Mouse (Mus musculus) liver, embryonic 11.5 days (tissue): ENCODE results near the gene Gm6812. TPM values are rescaled to one million over a fixed set of nuclear protein-coding genes. Genes with fewer than 3 reads are reported as not detected.
"Not testable (repeated sequence)": the region's sequence is repeated elsewhere in the genome, so short reads cannot be mapped to it uniquely, and the experiment has no call there.

Experiments used
- ATAC-seq: fragments of 200-750 bp; cut with Nextera tagmentation; replicated peaks from 2 replicates; pipeline ENCODE4 v1.8.0; 2017; ENCODE audit warnings: moderate number of reproducible peaks, mild to moderate bottlenecking, moderate TSS enrichment, moderate library complexity; ENCODE audit not compliant: low FRiP score
- DNase-seq: peaks from one replicate; pipeline ENCODE4 v3.0.0-alpha.2; 2017; ENCODE audit warnings: low spot score
- H3K27ac ChIP-seq: fragments of 300-500 bp; sonication (generic); 2 replicates; pipeline ENCODE4 v1.5.1; 2014; ENCODE audit warnings: mild to moderate bottlenecking, low read depth, low read length, control low read depth
- H3K27me3 ChIP-seq: fragments of 300-500 bp; sonication (generic); replicated peaks from 2 replicates; pipeline ENCODE4 v1.6.1; 2014; ENCODE audit warnings: low read length, mixed read lengths; ENCODE audit not compliant: control insufficient read depth, insufficient read depth
- H3K36me3 ChIP-seq: fragments of 300-500 bp; sonication (generic); 2 replicates; pipeline ENCODE4 v1.6.1; 2014; ENCODE audit warnings: mild to moderate bottlenecking, low read length, moderate library complexity, mixed read lengths; ENCODE audit not compliant: control insufficient read depth, insufficient read depth
- H3K4me1 ChIP-seq: fragments of 300-500 bp; sonication (generic); replicated peaks from 2 replicates; pipeline ENCODE4 v1.6.1; 2014; ENCODE audit warnings: low read length, mixed read lengths; ENCODE audit not compliant: control insufficient read depth, insufficient read depth
- H3K4me2 ChIP-seq: fragments of 300-500 bp; sonication (generic); 2 replicates; pipeline ENCODE4 v1.6.1; 2014; ENCODE audit warnings: mild to moderate bottlenecking, control low read depth, moderate library complexity
- H3K4me3 ChIP-seq: fragments of 300-500 bp; sonication (generic); 2 replicates; pipeline ENCODE4 v1.5.1; 2014; ENCODE audit warnings: low read depth, low read length, control low read depth
- H3K9ac ChIP-seq: fragments of 300-500 bp; sonication (generic); 2 replicates; pipeline ENCODE4 v1.6.1; 2014; ENCODE audit warnings: low read depth, low read length, control low read depth
- H3K9me3 ChIP-seq: fragments of 300-500 bp; sonication (generic); 2 replicates; pipeline ENCODE4 v1.6.1; 2016; ENCODE audit warnings: low read length, inconsistent platforms, mixed read lengths; ENCODE audit not compliant: control insufficient read depth
- WGBS: fragments of 180-500 bp; shearing (Covaris S2); extraction: QIAGEN DNeasy Blood & Tissue Kit; methylation state at CpG from one replicate; pipeline ENCODE4 v1.1.7; 2014; 5-methylcytosine and 5-hydroxymethylcytosine counted together
- polyA plus RNA-seq: library from polyadenylated mRNA; unstranded; fragments of >200 nt; fragmentation: Nextera tagmentation; extraction: Ambion mirVana; gene quantifications from 2 replicates; pipeline ENCODE4 v1.2.1, GENCODE M21; 2014

The Gm6812 gene
- polyA plus RNA-seq: not detected in 2 replicates

DNA sequence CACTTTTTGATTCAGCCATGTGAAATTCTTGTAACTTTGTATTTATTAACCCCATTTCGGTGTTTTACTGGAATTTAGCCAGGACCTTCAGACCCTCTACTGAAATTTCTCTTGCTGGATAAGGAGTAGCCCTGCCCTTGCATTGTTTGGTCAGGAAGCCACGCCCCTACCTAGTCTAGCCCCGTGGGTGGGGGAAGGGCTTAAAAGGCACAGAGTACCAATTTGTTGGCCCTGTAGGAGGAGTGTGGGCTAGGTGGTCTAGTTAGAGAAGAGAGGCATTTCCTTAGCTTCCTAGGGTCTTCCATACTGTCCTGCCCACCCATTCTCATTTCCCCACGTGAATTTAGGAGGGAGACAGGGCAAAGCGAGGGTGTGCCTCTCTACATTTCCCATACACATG, at the start of gene Gm6812:
Gene Gm6812, minus strand, starts transcription at position 101 of the 400 bp plus-strand sequence.
- H3K9me3 ChIP-seq, H3K4me1 ChIP-seq, H3K4me2 ChIP-seq, ATAC-seq, H3K4me3 ChIP-seq, H3K36me3 ChIP-seq, H3K9ac ChIP-seq, H3K27ac ChIP-seq, H3K27me3 ChIP-seq, DNase-seq: not testable (repeated sequence)
- WGBS: 68% methylated on average over 3 of the region's 5 CpGs

DNA sequence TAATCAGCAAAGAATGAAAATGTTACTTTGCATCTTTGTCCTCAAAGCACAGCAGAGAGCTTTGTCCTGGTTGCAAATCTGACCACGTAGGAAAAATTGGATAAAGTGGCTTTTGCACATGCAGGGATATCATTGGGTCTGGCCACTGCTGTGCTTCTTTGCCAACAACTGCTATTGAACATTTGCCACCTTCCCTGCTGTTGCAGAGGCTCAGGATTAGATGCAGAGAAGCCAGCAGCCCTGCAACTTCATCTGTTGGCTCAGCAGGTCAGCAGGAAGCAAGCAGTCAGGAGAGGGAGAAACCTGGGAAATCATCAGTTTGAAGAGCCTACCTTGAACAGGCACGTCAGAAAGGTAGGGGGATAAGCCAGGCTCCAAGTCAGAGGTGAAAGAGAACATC, 27.7 kb downstream of the Gm6812 start:
- Histone ChIP-seq H3K27me3 (no peaks in the 10 kb centered on the region), H3K4me3 (no peak overlapping the region), H3K36me3 (no peaks in the 10 kb centered on the region), H3K4me2 (no peak overlapping the region), H3K4me1 (no peaks in the 10 kb centered on the region), H3K9me3 (no peaks in the 10 kb centered on the region), H3K27ac (no peak overlapping the region), H3K9ac (no peak overlapping the region)
- ATAC-seq (no peak), DNase-seq (no peak)
- 34% methylated on average over 2 of the region's 2 CpGs for WGBS

Other genes with a start within 250 kb of the Gm6812 start
- gene Fmr1, start 214.5 kb downstream of the Gm6812 start, polyA plus RNA-seq: 56.5 and 57.6 TPM in 2 replicates
- 2.8 and 3.7 TPM in 2 replicates for gene Fmr1nb, start 131.2 kb downstream of the Gm6812 start, polyA plus RNA-seq
- 2.4 and 3.4 TPM in 2 replicates for gene Gm14698, start 72.0 kb downstream of the Gm6812 start, polyA plus RNA-seq